ENCODE assay signal across 8 mouse cellular contexts in the genomic region with DNA sequence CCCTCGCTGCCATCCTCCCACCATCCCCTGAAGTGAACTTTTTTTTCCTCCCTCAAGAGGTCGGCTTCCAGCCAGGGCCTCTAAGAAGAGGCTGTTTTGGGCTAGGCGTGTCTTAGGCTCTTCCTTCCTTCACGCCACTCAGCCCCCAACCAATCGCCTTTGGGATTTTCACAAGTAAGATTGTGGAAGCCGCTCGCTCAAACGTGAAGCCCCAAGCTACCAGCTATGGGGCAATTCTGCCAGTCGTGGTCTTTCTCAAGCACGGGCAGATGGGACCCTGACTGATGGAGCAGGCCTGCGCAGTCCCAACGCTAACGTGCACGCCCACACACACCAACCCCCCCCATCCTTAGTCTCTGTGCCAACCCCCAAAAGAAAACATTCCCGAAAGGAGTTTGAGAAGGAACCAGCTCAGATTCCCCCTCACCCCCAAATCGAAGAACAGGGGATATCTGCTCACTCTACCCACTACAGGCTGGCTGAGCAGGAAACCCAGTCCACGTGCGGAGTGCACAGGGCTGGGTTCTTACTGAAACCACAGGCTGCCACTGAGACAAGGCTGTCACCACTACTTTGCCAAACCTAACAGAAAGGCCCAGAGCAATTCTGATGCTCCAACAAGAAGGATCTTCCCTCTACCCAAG. TPM values are rescaled to one million over a fixed set of nuclear protein-coding genes. Genes with fewer than 3 reads are reported as not detected.
A peak's percentile ranks its signal among the peaks of the same experiment; 100 is the strongest.
DNase-seq lines count a peak whose midpoint lies in the region; ATAC-seq and TF ChIP-seq lines count a peak whose summit lies in the region.

No protein-coding gene starts in this region.

- no peaks in the 10 kb centered on the region for H3K9me3 ChIP-seq in intestine, embryonic 16.5 days (ENCODE audit: control insufficient read depth, low read length)
- no peaks in the 10 kb centered on the region for H3K9me3 ChIP-seq in liver, embryonic 15.5 days (replicated peaks)

- WGBS in intestine, embryonic 16.5 days, result 21% methylated on average over 18 of the region's 18 CpGs
- 2% methylated on average over 18 of the region's 18 CpGs for WGBS in liver, embryonic 15.5 days (ENCODE audit: insufficient replicate concordance)

- H3K27me3 ChIP-seq in intestine, embryonic 16.5 days (replicated peaks; ENCODE audit: control insufficient read depth, insufficient read depth, low read length), result no peaks in the 10 kb centered on the region
- H3K27me3 ChIP-seq in liver, embryonic 15.5 days, result no peaks in the 10 kb centered on the region

- peak overlapping the region; percentile 71 for H3K9ac ChIP-seq in intestine, embryonic 16.5 days (ENCODE audit: low read depth, low read length)
- H3K9ac ChIP-seq in liver, embryonic 15.5 days, result peak overlapping the region; percentile 85

- H3K36me3 ChIP-seq in intestine, embryonic 16.5 days (ENCODE audit: control insufficient read depth, insufficient read depth, low read length), result no peaks in the 10 kb centered on the region
- 0 out of 2 replicates have a peak, but pooled peaks cover 15% of the 10 kb centered on the region for H3K36me3 ChIP-seq in liver, embryonic 15.5 days (replicated peaks)

- intact Hi-C loops in gastrocnemius, adult 2 months (cut with DNase I), result no loop called here
- intact Hi-C loops in gastrocnemius, postnatal 36 days (cut with DNase I), result no loop called here

- no peak for ATAC-seq in intestine, embryonic 16.5 days
- no peak for ATAC-seq in liver, embryonic 15.5 days (ENCODE audit: insufficient read depth)

- DNase-seq in gastrocnemius, adult 2 months, result peak; percentile 51
- no peak for DNase-seq in gastrocnemius, postnatal 36 days
- DNase-seq in c-Kit-positive CD71-negative TER-119-negative erythroid progenitor cells, embryonic 14.5 days (ENCODE audit: low read depth), result peak; percentile 65
- peak; percentile 64 to 69 for DNase-seq in heart, adult 18-20 months
- DNase-seq in naive thymus-derived CD4-positive, alpha-beta T cell, adult 2 months (ENCODE audit: low read depth), result peak; percentile 61
- peak; percentile 45 for DNase-seq in thymus, postnatal 14 days

- no peak for TF ChIP-seq CTCF in gastrocnemius, adult 2 months (IDR thresholded peaks at IDR 0.05)

- H3K4me3 ChIP-seq in gastrocnemius, adult 2 months, result peak overlapping the region; percentile 87
- H3K4me3 ChIP-seq in intestine, embryonic 16.5 days (ENCODE audit: low read length), result peak overlapping the region; percentile 70
- peak overlapping the region; percentile 89 for H3K4me3 ChIP-seq in liver, embryonic 15.5 days (replicated peaks)

- peak overlapping the region; percentile 86 for H3K27ac ChIP-seq in gastrocnemius, adult 2 months
- H3K27ac ChIP-seq in intestine, embryonic 16.5 days (ENCODE audit: low read length), result peak overlapping the region; percentile 10; the same call in 1 of the 2 replicates
- H3K27ac ChIP-seq in liver, embryonic 15.5 days (replicated peaks), result peak overlapping the region; percentile 93

- H3K4me1 ChIP-seq in intestine, embryonic 16.5 days (ENCODE audit: control insufficient read depth, insufficient read depth, low read length), result peaks cover 29% of the 10 kb centered on the region
- peaks cover 71% of the 10 kb centered on the region for H3K4me1 ChIP-seq in liver, embryonic 15.5 days (replicated peaks)

- peak overlapping the region; percentile 84 for H3K4me2 ChIP-seq in intestine, embryonic 16.5 days (ENCODE audit: low read depth, low read length)
- peak overlapping the region; percentile 93 for H3K4me2 ChIP-seq in liver, embryonic 15.5 days

RNA-seq across cellular contexts. Expression of a gene that starts 1.7 kb away (rescaled TPM):
- total RNA-seq in gastrocnemius, adult 2 months (2021), result 10 to 100 TPM; 11.8 to 16.9 TPM
- 10 to 100 TPM; 20.3 to 20.5 TPM for total RNA-seq in gastrocnemius, postnatal 36 days (2021)
- total RNA-seq in heart, adult 18-20 months (2021), result 10 to 100 TPM; 26.6 to 34.7 TPM
- 59.9 and 73.1 TPM in 2 replicates for polyA plus RNA-seq in intestine, embryonic 16.5 days (2015; fragmentation: Nextera tagmentation; extraction: Ambion mirVana)
- polyA plus RNA-seq in liver, embryonic 15.5 days (2015; fragmentation: Nextera tagmentation; extraction: Ambion mirVana), result 76.6 and 87.3 TPM in 2 replicates

RNA-seq across cellular contexts. Expression of a gene that starts 49.9 kb away (rescaled TPM):
- total RNA-seq in gastrocnemius, adult 2 months (2021), result not detected
- under 1 TPM in 1 of 2 experiments, not detected in 1; 0.20 TPM for total RNA-seq in gastrocnemius, postnatal 36 days (2021)
- total RNA-seq in heart, adult 18-20 months (2021), result under 1 TPM in 1 of 2 experiments, not detected in 1; 0.23 TPM
- 0.18 and 0.24 TPM in 2 replicates for polyA plus RNA-seq in intestine, embryonic 16.5 days (2015; fragmentation: Nextera tagmentation; extraction: Ambion mirVana)
- 0.31 and 0.35 TPM in 2 replicates for polyA plus RNA-seq in liver, embryonic 15.5 days (2015; fragmentation: Nextera tagmentation; extraction: Ambion mirVana)

RNA-seq across cellular contexts. Expression of a gene that starts 50.8 kb away (rescaled TPM):
- 1,000 to 10,000 TPM; 1,479 to 2,293 TPM for total RNA-seq in gastrocnemius, adult 2 months (2021)
- total RNA-seq in gastrocnemius, postnatal 36 days (2021), result 1,000 to 10,000 TPM; 1,061 to 1,578 TPM
- 1,000 to 10,000 TPM; 1,625 to 1,638 TPM for total RNA-seq in heart, adult 18-20 months (2021)
- polyA plus RNA-seq in intestine, embryonic 16.5 days (2015; fragmentation: Nextera tagmentation; extraction: Ambion mirVana), result 897 and 920 TPM in 2 replicates
- 563 and 623 TPM in 2 replicates for polyA plus RNA-seq in liver, embryonic 15.5 days (2015; fragmentation: Nextera tagmentation; extraction: Ambion mirVana)

Comparison
In these comparisons a context has a peak if more than half of its experiments do, and no peak if none do; other contexts are left out.
1. DNase-seq: peak in gastrocnemius, adult 2 months (single experiment), c-Kit-positive CD71-negative TER-119-negative erythroid progenitor cells, embryonic 14.5 days (single experiment), heart, adult 18-20 months (2 of 2), naive thymus-derived CD4-positive, alpha-beta T cell, adult 2 months (single experiment) and thymus, postnatal 14 days (single experiment); none in gastrocnemius, postnatal 36 days (0 of 2).
2. H3K27ac ChIP-seq: peak in every context shown above with its lines; median percentile 93 in liver, embryonic 15.5 days; 86 in gastrocnemius, adult 2 months; 10 in intestine, embryonic 16.5 days.
3. Peak in every context shown above with its lines, with median percentiles within 50 percentile points of each other: H3K4me3 ChIP-seq.